Mouse (Mus musculus) right cerebral cortex, postnatal 4 days (tissue): ENCODE measurements at regions not wholly inside any gene's neighbourhood (a gene's known extent, or its start where the extent isn't known, plus 50 kb on each side); places are given as distances from the start of the nearest gene placed in this dataset.
A peak's percentile ranks its signal among the peaks of the same experiment; 100 is the strongest.

Experiments used
- DNase-seq: peaks from one replicate; pipeline ENCODE4 v3.0.0-alpha.2; 2022

DNA sequence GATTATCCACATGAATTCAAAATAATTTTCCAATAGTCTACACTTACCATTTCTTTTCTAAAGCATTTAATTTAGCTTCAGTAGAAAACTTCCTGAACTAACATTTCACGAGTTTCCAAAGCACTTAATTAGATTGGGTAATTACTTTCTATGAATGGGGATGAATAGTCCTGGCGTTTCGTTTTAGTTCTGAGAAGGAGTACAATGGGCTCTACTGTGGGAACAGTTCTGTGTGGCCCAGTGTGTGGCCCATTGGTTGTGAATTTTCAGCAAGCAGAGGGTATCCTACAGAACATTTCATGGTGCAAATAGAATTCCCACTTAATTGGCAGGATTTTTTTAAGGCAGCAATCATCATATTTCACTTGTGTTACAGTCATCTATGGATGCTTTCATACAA, 95.5 kb downstream of the 1700017N19Rik start:
- no peak for DNase-seq

DNA sequence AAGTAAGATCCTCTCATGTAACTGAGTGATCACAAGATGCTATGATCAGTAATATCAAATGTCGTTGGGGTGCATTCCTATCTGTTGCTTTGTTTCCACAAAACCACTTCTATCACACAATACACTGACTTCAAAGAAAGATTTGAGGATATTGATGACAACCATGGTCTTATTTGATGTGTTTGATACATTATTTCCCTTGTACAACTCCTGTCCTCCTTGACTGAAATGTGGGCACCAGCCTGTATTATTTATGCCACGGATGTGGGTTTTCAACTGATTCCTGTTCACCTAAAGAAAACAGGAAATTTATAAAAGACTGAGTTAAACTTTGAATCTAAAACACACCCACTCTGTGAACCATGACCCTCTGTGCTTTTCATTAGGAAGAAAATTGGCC, 105.7 kb downstream of the 1700017N19Rik start:
- no peak for DNase-seq

DNA sequence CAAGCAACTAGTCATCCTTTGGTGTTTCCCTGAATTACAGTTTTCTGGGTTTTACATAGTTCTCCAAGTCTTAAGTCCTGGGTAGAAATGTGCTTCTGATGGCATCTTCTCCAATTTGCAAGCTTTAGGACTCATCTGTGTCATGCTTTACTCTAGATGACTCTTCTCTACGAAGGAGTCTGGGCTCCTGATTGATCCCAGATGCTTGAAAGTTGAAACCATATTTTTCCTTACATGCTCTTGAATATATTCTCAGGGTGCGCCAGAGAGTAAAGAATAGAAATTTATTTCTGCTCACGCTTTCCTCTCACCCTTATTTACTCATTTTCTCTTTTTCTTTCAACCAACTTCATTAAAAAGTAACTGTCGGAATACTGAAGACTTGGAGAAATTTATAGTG, 108.9 kb downstream of the 1700017N19Rik start:
- no peak for DNase-seq

DNA sequence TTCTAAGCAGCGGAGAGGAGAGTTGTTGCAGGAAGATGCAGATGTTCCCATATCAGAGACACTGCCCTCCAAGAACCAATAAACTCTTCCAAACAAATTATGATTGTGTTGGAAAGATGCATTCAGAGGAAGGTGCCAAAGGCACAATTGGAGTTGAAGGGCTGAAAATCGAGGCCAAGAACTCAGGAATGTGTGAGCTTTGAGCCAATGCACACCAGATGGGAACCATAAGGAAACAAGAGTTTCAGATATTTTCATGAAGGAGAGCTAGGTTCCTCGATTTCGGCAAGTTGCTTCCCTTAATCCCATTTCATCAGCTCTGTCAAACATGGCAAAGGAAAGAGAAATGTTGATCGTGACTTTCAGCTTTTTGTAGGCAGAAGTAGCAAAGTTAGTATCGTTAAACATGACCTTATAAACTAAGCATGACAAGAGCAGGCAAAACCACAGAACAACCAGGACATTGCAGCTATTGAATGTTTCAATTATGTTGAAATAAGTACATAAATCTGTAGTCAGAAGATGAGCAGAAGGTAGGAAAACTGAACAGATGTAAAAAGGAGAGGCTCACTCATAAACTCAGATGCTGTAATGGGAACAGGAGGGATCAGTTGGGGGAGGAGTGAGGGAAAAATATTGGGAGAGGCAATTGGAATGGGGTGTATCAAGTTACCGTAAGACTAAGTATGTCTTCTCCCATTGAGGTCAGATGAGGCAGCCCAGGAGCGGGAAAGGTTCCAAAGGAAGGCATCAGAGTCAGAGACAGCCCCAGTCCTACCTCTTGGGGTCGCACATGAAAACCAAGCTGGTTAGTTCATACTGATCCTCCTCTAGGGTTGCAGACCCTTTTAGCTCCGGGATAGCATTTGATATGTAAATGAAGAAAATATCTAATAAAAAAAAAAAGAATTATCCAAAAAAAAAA, 110.3 kb downstream of the 1700017N19Rik start:
- DNase-seq, result no peak

DNA sequence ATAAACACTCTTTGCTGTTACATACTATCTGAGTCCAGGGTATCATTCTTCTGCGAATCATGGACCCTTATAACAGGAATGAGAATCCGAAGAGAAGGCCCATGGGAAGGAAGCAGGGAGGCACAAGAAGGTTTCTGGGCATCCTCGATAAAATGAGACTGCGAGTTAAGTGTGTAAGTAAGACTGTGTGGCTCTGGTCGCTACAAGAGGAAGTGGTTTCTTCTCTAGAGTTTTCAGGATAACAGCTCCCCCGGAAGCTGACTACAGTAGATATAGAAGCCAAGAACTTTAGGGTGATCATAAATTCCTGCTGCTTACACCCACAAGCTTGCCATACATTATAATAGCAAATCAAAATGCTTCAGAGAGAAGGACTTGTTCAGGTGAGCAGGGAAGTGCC, 111.7 kb downstream of the 1700017N19Rik start:
- no peak for DNase-seq

DNA sequence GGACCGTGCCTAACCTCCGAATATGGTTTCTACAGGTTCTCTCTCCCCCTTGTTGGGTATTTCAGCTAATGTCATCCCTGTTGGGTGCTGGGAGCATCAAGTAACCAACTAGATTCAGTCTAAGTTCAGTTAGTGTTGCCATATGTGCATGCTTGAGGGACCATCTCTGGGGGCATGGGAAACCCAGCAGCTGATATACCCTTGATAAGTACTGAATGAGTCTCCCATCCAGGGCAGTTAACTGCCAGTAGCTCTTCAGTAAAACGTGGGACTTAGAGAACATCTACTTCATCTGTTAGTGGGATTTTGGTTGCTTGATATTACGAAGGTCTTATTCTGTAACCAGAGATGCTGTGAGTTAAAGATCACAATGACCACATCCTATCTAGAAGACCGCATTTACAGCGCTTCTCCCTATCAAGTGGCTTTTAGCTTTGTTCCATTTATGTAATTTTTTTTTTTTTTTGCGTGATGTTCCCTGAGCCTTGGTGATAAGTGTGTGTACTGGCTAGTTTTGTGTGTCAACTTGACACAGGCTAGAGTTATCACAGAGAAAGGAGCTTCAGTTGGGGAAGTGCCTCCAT, 125.9 kb downstream of the 1700017N19Rik start:
- DNase-seq, result no peak

DNA sequence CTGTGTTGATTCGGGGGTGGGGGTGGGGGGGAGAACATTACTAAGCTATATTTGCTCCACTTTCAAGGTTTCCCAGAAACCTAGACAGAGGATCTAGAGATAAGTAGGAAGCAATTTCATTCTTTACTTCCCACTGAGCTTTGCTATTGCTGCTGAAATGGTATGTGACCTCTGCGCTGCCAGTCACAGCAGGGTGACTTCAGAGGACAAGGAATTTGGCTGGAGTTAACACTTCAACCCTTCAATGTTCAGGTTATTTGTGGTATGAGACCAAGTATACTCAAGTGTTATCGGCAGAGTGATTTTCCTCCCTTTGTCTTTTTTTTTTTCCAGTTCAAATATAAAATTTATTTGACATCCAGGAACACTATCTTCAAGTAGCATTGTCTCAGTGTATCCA, 128.3 kb downstream of the 1700017N19Rik start:
- no peak for DNase-seq

DNA sequence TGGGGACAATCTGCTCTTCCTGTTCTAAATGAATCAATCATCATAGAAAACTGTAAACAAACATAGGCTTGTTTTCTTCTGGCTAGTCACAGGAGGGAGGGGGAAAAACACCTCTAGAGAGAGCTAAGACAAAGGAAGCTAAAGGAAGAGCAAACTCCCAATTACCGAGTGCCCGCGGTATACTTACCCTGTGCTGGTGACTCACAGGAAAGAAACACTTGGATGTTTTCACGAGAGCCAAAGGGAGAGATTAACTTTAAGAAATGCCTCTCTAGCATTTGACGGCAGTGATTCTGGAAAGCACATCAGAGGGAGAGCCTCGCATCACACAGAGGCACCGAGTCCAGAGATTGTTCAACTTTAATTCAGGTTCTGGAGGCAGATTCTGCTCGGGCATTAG, 151.0 kb downstream of the 1700017N19Rik start:
- no peak for DNase-seq

DNA sequence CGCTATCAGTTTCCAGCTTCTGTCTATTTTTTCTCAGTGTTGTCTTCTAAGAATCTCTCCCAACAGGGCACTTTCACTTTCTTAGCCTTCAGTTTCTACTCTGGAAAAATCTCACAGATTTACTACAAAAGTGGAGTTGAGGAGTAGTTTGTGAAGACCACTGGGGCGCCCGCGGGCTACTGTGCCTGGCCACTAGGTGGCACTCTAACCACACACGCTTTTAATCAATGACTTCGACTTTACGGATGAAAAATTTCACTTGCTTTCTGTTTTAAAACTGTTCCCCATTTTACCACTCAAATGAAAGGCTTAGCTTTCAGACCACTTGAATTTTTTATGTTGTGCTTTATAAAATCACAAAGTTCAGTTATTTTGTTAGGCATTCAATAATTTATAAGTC, 151.8 kb downstream of the 1700017N19Rik start:
- peak; percentile 87 for DNase-seq

DNA sequence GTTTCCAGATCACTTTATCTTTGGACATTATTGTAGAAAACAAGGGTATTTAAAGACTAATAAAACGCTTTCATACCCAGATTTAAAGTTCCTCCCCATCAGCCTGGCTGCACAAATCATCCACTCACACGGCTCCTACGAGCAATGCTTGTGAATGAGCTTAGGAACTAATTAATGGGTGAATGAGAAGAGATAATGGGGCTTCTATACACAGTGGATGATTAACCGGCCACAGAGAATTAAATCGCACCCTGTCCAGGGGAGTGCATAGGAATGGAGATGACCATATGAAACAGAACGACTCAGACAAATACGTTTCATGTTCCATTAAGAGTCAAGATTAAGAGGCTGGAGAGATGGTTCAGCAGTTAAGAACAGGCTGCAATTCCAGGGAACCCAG, 155.9 kb downstream of the 1700017N19Rik start:
- no peak for DNase-seq

DNA sequence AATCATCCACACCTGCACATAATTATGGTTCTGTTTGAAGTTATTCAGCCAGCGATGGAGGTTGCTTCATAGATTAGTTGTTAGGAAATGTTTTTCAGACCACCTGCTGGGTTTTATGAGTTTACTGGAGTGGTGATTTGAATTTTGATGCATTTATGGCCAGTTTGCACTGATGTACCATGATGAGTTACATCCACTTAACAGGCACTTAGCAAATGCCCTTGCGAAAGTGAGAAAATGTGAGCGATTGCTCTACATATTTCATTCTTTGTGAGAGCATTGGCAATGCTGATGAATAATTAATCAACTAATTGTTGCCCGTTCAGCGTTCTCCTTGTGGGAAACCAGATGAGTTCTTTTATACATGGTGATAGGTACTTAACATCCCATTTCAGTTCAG, 164.7 kb downstream of the 1700017N19Rik start:
- DNase-seq, result no peak

DNA sequence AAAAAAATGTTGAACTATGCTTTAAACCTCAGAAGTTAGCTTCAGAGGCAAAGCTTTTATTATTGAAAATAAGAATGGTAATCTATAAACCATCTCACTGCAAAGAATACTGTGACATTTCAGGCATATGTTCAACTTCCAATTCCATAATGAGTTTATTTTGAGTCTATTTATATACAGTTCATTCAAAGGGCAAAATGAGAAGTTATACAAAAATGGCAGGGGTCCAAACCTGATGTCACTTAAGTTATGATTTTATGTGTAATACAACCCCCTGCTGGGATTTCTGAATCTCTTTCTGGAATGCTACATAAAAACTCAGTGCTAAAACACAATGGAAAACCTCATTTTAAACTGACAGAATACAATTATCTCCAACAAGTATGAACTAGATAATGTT, 184.0 kb downstream of the 1700017N19Rik start:
- no peak for DNase-seq

DNA sequence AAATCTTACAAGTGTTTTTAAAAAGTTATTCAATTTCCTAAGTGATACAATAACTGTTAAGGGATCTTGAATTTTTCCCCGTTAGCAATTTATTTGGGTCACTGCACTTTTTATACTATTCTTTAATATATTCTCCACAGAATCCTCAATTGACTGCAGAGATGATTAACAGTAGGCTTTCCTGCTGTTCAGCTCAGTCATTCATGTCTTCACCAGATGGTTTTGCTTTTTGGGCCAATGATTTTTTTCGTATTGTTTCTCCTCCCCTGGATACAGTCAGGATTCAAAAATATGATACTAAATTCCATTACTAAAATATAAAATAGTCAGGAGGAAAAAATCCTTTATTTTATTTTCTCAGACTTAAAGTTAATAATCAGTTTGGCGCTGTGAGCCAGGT, 201.9 kb downstream of the 1700017N19Rik start:
- no peak for DNase-seq

DNA sequence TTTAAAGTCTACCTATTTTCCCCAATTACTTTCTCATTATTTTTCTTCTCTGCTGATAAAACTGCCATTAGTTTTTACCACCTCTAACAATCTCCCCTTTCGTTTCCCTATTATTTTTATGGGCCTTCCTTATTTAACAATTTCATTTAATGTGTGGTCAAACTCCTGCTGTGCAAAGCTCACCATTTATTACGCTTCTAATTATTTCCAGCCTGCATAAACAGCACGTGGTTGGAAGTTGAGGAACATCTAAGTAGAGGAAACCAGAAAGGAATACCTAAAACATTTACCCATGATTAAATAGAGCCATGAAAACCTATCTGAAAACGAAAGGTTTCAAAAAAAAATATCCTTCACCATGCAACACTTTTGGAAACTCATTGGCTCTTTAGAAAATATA, 202.3 kb downstream of the 1700017N19Rik start:
- DNase-seq, result no peak

DNA sequence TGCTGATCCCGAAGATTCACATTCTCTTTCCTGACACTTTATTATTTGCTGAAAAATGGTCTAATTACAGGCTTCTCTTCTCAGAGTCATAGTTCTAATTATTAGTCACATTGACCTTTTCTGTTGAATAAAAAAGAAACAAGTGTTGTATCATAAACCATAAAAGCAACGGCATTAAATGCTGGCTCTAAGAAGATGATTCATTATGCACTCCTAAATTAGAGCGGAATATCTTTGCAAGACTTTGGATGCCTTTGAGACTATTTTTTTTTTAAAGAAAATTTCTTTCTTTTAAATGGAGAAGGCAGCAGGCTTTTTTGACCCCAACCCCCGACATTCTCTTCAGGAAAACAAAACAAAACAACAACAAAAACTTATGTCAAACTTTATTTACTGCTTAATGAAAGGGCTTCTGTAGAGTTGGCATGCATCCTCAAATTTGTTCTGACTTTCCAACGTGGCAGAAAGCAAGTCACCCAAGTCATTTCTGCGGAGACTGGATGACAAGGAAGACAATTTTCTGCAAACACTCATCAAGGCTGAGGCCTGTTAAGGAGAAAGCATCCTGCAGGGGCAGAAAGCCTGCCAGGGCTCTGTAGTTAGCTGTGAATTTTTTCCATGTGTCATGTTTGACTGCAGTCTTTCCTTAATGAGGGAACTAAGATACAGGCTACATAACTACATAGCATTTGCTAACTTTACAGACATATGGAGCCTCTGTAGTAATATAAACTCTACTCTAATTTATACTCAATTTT, 205.1 kb downstream of the 1700017N19Rik start:
- peak; percentile 6 for DNase-seq

DNA sequence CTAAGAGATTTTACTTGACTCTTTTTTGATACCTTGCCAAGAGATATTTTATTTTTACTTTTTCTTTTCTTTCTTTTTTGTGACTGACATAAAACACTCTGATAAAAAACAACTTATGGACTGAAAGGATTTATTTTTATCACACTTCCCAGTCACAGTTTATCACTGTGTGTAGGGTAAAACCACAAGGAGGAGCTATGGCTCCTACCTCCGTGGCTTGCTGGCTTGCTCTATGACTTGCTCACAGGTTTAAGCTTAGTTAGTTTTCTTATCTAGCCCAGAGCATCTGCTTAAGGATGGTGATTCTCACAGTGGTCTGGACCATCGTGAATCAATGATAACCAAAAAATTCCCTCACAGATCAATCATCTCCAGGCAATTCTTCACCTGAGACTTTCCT, 221.4 kb downstream of the 1700017N19Rik start:
- no peak for DNase-seq

DNA sequence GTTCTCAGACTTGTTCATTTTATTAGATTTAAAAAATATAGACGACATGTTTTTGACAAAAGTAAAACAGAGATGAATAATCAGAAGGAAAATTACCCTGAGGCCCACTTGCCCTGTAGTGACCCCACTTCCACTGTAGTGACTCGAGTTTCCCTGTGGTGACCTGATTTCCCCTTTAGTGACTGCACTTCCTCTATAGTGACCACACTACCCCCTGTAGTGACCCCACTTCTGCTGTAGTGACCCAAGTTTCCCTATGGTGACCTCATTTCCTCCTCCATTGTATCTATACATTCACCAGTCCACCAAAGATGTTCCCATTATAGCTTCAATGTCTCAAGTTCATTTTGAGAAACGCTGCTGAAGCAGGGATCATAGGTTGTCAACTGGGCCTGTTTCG, 244.5 kb downstream of the 1700017N19Rik start:
- no peak for DNase-seq

DNA sequence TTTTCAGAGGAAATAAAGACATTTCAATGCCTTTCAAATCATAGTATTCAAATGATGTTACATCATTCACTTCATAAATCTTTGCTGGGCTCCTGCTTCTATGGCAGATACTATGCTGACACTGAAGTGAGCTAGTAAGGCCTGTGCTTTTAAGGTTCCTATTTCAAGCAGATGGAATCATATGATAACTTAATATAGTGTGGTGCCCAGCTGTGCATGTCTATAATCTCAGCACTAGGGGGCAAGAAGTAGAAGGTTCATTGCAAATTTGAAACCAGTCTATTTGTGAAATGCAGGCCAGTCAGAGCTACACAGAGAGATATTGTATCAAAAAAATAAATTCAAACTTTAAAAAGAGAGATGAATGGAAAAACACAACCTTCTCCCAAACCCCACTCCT, 262.9 kb downstream of the 1700017N19Rik start:
- no peak for DNase-seq

DNA sequence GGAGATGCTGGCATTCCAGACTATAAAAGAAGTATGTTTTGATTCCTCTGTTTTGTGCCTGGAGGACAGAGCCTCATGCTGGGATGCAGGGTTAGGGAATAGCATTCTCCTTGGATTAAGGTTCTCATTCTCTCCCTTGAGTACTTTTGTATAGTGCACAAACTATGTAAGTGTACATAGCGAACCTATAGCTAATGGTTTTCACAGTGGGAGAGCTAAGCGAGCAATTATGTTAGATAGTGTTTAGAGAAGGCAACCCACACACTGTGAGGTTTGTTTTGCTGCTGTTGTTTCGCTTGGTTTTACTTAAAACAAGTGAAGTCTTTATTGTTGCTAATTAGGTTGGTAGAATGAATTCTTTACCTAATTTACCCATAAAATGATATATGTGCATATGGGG, 266.2 kb downstream of the 1700017N19Rik start:
- no peak for DNase-seq

DNA sequence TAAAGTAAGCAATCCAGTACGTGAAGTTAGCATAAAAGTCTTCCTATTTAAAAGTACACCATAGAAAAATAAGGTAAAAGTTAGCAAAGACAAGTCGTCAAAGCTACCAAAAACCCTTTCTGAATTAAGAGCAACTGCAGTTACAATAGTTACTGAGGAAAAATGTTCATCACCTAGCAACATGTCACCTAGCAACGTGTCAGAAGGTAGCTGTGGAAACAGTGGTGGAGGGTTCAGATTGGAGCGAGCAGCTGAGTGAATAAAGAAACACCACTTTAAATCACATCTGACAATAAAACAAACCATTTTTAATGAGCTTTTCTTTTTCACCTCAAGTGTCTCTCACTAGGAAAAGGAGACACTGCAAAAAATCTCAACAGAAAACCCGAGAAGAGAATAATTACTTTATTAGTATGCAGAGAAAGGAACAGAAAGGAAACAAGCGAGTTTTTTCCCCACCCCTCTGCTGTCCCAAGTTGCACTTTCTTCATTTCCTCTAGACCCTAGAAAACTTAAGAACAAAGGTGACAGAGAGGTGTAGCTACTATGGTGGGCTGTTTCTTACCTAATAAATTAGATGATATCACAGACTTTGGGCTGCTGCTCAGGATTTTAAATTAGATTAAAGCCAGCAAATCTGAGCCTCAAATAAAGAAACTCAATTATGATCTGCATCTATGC, 275.4 kb downstream of the 1700017N19Rik start:
- peak; percentile 16 for DNase-seq

DNA sequence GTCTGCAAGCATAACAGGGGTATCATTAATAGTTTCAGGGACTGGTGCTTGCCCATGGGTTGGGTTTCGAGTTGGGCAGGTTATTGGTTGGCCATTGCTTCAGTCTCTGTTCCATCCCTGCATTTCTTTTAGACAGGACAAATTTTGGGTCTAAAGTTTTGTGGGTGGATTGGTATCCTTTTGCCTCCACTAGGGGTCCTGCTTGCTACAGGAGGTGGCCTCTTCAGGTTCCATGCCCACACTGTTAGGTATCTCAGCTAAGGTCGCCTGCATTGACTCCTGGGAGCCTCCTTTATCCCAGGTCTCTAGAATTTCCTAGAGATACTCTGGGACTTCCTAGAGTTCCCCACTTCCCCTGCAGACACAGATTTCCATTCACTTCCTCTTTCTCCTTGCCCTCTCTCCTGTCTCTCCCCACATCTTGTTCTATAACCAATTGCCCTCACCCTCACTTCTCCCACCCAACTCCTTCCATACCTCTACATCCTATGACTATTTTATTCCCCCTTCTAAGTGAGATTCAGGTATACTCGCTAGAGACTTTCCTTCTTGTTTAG, 278.2 kb downstream of the 1700017N19Rik start:
- no peak for DNase-seq

DNA sequence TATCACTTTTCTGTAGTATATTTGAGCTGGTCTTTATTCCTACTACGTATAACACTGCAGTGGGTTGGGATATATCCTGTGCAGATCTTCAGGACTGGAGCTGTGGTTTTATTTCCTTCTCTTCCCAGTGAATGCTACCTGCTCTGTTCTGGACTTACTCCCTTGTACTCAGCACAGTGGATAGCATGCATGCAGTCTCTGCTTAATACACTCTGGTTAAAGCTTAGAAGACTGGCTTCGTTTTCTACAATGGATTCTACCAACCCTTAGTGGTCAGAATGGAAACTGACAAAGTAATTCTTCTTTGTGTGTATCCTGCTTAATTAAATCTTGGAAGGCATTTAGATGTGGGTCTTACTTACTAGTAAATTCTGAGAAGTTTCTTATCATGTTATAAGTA, 292.3 kb downstream of the 1700017N19Rik start:
- no peak for DNase-seq

DNA sequence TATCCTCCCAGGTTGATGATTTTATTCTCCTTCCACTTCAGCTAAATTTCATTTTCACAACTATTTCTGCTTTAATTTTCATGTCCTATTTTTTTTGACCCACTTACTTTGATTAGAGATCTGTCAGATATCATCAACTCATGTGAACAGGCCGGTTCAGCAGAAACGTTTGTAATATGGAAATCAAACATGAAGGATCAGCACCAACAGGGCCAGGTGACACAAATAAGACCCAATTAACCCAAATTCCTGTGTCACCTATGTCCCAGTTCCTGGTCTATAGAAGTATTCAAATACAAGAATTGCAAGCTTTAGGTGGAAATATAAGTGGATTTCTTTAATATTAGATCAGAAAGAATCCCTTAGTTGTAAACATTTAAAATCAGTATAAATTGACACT, 332.7 kb downstream of the 1700017N19Rik start:
- no peak for DNase-seq
